Mouse (Mus musculus) heart, embryonic 15.5 days (tissue): ENCODE results near the gene Fam107a. TPM values are rescaled to one million over a fixed set of nuclear protein-coding genes. Genes with fewer than 3 reads are reported as not detected.

Experiments
- ATAC-seq: fragments of 200-750 bp; cut with Nextera tagmentation; replicated peaks from 2 replicates; pipeline ENCODE4 v1.8.0; 2017; ENCODE audit warnings: low read depth, moderate TSS enrichment; ENCODE audit not compliant: insufficient number of reproducible peaks, insufficient read depth, low FRiP score
- H3K27ac ChIP-seq: fragments of 300-500 bp; sonication (generic); 2 replicates; pipeline ENCODE4 v1.5.1; 2015; ENCODE audit warnings: mild to moderate bottlenecking, inconsistent platforms
- H3K27me3 ChIP-seq: fragments of 300-500 bp; sonication (generic); 2 replicates; pipeline ENCODE4 v1.6.1; 2015; ENCODE audit warnings: inconsistent platforms
- H3K36me3 ChIP-seq: fragments of 300-500 bp; sonication (generic); 2 replicates; pipeline ENCODE4 v1.6.1; 2015; ENCODE audit warnings: mild to moderate bottlenecking, inconsistent platforms
- H3K4me1 ChIP-seq: fragments of 300-500 bp; sonication (generic); replicated peaks from 2 replicates; pipeline ENCODE4 v1.6.1; 2015; ENCODE audit warnings: inconsistent platforms
- H3K4me2 ChIP-seq: fragments of 300-500 bp; sonication (generic); 2 replicates; pipeline ENCODE4 v1.6.1; 2015; ENCODE audit warnings: inconsistent platforms, mild to moderate bottlenecking, moderate library complexity
- H3K4me3 ChIP-seq: fragments of 300-500 bp; sonication (generic); 2 replicates; pipeline ENCODE4 v1.5.1; 2015; ENCODE audit warnings: mild to moderate bottlenecking, inconsistent platforms
- H3K9ac ChIP-seq: fragments of 300-500 bp; sonication (generic); 2 replicates; pipeline ENCODE4 v1.6.1; 2015; ENCODE audit warnings: mild to moderate bottlenecking, inconsistent platforms
- H3K9me3 ChIP-seq: fragments of 300-500 bp; sonication (generic); replicated peaks from 2 replicates; pipeline ENCODE4 v1.6.1; 2016; ENCODE audit warnings: inconsistent platforms
- WGBS: fragments of 180-500 bp; shearing (Covaris S2); methylation state at CpG from one replicate; pipeline ENCODE4 v1.1.7; 2015; ENCODE audit warnings: mixed read lengths; 5-methylcytosine and 5-hydroxymethylcytosine counted together
- polyA plus RNA-seq: library from polyadenylated mRNA; unstranded; fragments of >200 nt; fragmentation: Nextera tagmentation; extraction: Ambion mirVana; gene quantifications from 2 replicates; pipeline ENCODE4 v1.2.1, GENCODE M21; 2015

Fam107a gene
- polyA plus RNA-seq, 1 experiment from 2014 or later, result 0.44 TPM

DNA sequence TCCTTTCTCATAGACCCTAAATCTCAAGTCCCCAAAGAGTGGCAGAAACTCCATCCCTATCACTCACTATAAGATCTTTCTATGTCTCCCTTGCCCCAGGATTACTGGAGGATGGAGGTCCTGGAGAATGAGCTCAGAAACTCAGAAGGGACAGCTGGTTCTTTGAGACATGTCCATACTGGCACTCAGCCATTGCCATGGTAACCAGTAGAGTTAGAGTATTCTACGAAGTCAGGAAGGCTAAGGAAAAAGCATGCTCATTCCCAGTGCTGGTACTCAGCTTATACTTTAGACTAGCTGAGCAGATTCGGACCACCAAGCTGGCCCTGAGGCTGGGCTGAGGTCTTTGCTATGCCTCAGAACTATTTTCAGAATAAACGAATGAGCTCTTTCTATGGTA lies 16.7 kb upstream of the Fam107a start:
- ATAC-seq, result no peak
- Histone ChIP-seq H3K4me1 (0 out of 2 replicates have a peak, but pooled peaks cover 4% of the 10 kb centered on the region), H3K4me2 (no peak overlapping the region), H3K27ac (no peak overlapping the region), H3K9me3 (no peaks in the 10 kb centered on the region), H3K9ac (no peak overlapping the region), H3K36me3 (no peaks in the 10 kb centered on the region), H3K27me3 (no peaks in the 10 kb centered on the region), H3K4me3 (no peak overlapping the region)
- WGBS, result 76% methylated on average over 3 of the region's 3 CpGs

DNA sequence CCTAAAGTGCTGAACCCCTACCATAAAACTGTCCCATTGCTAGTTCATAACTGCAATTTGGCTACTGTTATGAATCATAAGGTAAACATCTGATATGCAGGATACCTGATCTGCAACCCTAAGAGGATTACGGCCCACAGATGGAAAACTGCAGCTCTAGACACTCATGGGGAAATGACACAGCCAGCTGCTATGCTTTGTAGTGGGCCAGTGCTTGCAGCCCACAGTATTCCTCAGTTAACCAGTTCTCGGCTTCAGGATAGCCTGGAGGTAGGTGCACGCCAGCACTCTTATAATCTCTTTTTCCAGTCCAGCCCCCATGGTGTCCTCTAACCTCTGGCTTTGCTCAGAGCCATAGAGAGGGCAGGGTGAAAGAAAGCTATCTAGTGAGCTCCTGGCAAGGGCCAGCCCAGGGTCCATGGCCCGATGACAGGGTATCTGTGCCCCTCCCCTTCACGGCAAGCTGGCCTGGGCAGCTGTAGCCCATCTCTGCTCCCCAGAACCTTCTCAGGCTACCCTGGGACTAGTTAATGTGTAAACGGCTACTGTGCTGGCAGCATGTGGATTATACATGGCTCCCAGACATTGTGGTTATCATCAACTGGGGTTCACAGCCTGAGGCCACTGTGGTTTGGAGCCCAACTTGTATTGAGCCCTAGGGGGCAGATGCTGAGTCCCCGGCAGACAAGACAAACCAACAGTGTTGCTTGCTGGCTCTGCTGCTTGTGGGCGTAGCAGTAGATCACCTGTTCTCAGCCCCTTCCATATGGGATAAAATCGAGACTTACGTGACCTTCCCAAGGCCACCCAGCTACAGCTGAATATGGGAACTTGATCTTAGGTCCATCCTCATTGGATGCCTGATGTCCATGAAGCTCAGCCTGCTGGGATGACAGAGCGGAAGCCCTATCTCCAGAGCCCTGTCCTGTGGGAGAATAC lies 14.8 kb upstream of the Fam107a start:
- no peaks in the 10 kb centered on the region for H3K36me3 ChIP-seq
- no peak overlapping the region for H3K27ac ChIP-seq
- no peak for ATAC-seq
- H3K27me3 ChIP-seq, result no peaks in the 10 kb centered on the region
- peaks cover 9% of the 10 kb centered on the region for H3K4me1 ChIP-seq
- no peak overlapping the region for H3K4me2 ChIP-seq
- WGBS, result 79% methylated on average over 11 of the region's 11 CpGs
- no peak overlapping the region for H3K4me3 ChIP-seq
- no peaks in the 10 kb centered on the region for H3K9me3 ChIP-seq
- H3K9ac ChIP-seq, result no peak overlapping the region

DNA sequence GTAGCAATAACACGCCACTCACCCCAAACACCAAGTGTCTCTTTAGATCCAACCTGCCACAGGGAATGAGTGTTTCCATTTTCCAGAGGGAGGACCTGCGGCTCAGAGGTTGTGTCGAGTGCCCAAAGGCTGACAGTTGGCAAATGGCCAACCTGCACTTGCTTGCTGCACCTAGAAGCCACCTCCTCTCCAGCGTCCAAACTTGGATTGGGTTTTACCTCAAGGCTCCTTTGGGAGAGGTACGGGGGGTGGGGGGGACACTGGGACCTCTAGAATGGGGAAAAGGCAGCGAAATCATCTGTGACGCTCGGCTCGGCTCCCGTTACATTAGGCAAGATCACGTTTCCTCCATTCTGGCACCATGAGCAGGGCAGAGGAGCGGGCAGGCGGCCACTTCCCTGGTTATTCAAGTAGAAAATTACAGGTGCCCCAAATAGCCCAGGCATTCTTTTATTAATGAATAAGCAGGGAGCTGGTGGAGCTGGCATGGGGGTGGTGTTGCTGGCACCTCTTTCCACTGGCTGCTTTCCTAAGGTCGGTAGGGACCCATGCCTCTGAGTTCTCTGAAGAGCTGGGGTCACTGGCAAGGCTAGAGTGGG lies 13.6 kb upstream of the Fam107a start:
- H3K9me3 ChIP-seq, result no peaks in the 10 kb centered on the region
- no peak overlapping the region for H3K27ac ChIP-seq
- no peaks in the 10 kb centered on the region for H3K36me3 ChIP-seq
- H3K4me1 ChIP-seq, result peaks cover 17% of the 10 kb centered on the region
- no peak overlapping the region for H3K4me3 ChIP-seq
- H3K4me2 ChIP-seq, result no peak overlapping the region
- ATAC-seq, result no peak
- H3K27me3 ChIP-seq, result no peaks in the 10 kb centered on the region
- WGBS, result 66% methylated on average over 14 of the region's 14 CpGs
- no peak overlapping the region for H3K9ac ChIP-seq

DNA sequence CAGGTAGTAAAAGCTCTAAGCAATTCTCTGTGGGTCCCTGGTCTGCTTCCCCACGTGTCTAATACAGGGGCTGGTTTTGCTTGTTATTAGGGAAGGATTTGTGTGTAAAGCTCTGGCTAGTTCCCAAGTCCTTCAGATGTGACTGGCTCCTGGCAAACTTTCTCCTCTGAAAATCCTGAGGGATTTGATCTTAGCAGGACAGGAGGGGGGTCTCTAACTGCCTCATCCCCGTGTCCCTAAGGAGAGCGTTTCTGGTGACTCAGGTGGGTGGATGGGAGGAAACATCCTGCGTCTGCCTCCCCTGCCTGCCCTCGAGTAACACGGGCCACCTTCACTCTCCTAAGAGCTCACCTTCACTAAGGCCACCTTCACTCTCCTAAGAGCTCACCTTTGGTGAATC lies 12.6 kb upstream of the Fam107a start:
- Histone ChIP-seq H3K27me3 (no peaks in the 10 kb centered on the region), H3K36me3 (no peaks in the 10 kb centered on the region), H3K9me3 (no peaks in the 10 kb centered on the region), H3K4me2 (no peak overlapping the region), H3K4me1 (peaks cover 15% of the 10 kb centered on the region), H3K27ac (no peak overlapping the region), H3K4me3 (no peak overlapping the region), H3K9ac (no peak overlapping the region)
- 63% methylated on average over 6 of the region's 6 CpGs for WGBS
- no peak for ATAC-seq

DNA sequence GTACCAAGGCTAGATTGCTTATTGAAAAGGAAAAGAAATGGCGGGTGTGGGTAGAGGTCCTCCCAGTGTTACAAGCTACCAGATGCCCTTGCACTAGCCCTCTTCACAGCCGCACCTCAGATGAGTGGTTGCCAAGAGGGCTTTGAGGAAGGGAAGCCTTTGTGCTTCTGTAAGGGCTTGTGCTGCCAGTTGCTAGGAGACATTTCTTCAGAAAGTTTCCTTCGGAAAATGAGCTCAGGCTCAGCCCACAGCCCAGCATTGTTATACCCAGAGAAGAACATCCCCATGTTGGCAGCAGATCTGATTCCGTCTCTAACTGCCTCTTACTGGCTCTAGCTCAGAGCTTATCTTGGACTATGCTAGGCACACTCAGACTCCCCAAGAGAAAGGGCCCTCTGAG lies 11.7 kb upstream of the Fam107a start:
- no peak overlapping the region for H3K9ac ChIP-seq
- no peak overlapping the region for H3K4me2 ChIP-seq
- no peaks in the 10 kb centered on the region for H3K9me3 ChIP-seq
- no peak overlapping the region for H3K27ac ChIP-seq
- no peak overlapping the region for H3K4me3 ChIP-seq
- peaks cover 15% of the 10 kb centered on the region for H3K4me1 ChIP-seq
- 64% methylated on average over 4 of the region's 4 CpGs for WGBS
- ATAC-seq, result no peak
- H3K27me3 ChIP-seq, result 0 out of 2 replicates have a peak, but pooled peaks cover 2% of the 10 kb centered on the region
- H3K36me3 ChIP-seq, result no peaks in the 10 kb centered on the region

DNA sequence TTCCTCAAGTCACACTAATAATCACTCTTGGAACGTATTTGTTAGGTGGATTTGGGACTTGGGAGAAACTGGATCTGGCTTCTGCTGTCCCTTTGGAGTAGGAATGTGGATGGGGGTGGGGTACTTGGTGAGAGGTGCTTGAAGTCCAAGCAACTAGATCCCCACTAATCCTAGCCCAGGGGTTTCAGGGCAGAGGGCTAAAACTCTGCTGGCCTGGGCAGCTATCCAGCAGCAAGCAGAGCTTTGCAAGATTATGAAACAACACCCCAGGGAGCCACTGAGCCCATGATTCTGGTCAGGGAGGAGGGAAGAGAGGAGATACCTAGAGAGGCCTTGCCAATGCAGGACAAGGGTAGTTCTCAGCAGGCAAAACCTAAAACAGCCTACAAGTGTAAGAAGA lies 9.5 kb upstream of the Fam107a start:
- Histone ChIP-seq H3K9ac (no peak overlapping the region), H3K4me3 (no peak overlapping the region), H3K27me3 (0 out of 2 replicates have a peak, but pooled peaks cover 6% of the 10 kb centered on the region), H3K27ac (peak overlapping the region; percentile 38; the same call in 1 of the 2 replicates), H3K9me3 (no peaks in the 10 kb centered on the region), H3K4me2 (no peak overlapping the region), H3K36me3 (no peaks in the 10 kb centered on the region), H3K4me1 (peaks cover 15% of the 10 kb centered on the region)
- ATAC-seq, result no peak
- 29% methylated on average over 1 of the region's 1 CpGs for WGBS

DNA sequence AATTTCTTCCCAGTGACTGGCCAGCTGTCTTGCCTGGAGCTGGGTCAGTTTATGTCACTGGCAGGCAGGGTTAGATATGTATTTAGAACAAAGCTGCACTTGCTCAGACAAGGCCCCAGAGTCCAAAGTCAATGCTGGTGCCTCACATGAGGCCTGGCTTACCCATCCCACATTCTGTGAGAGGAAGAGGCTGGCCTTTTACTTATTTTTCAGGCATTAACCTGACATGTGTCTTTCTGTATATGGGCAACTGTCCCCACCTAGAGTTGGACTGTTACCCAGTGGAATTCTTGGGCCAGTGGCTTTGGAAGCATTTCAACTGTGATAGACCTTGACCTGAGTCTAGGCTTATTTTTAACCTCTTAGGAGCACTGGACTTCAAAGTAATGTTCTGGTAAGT lies 9.1 kb upstream of the Fam107a start:
- H3K36me3 ChIP-seq, result no peaks in the 10 kb centered on the region
- ATAC-seq, result no peak
- H3K27ac ChIP-seq, result peak overlapping the region; percentile 38; the same call in 1 of the 2 replicates
- no peak overlapping the region for H3K4me2 ChIP-seq
- H3K4me1 ChIP-seq, result peaks cover 15% of the 10 kb centered on the region
- no peaks in the 10 kb centered on the region for H3K9me3 ChIP-seq
- H3K9ac ChIP-seq, result no peak overlapping the region
- no peak overlapping the region for H3K4me3 ChIP-seq
- H3K27me3 ChIP-seq, result 0 out of 2 replicates have a peak, but pooled peaks cover 6% of the 10 kb centered on the region

DNA sequence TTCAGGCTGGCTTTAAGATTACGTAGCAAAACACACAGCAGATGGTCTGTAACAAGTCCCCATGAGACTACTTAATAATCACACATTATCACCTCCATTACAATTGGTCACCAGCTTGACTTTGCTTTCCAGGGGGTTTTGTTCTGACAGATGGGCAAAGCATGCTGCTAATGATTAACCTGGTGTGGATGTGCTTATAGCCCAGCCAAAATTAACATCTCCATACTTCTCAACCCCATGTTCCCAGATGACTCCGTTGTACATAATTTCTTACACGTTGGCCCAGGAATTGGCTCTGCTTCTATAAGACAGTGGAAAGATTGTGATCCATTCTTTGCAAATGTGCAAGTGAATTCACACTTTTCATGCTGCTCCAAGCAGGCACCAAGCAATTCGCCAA lies 7.9 kb upstream of the Fam107a start:
- WGBS, result 69% methylated on average over 4 of the region's 4 CpGs
- peaks cover 13% of the 10 kb centered on the region for H3K4me1 ChIP-seq
- no peak overlapping the region for H3K9ac ChIP-seq
- no peak overlapping the region for H3K27ac ChIP-seq
- no peak overlapping the region for H3K4me3 ChIP-seq
- no peaks in the 10 kb centered on the region for H3K36me3 ChIP-seq
- H3K4me2 ChIP-seq, result no peak overlapping the region
- 0 out of 2 replicates have a peak, but pooled peaks cover 6% of the 10 kb centered on the region for H3K27me3 ChIP-seq
- ATAC-seq, result no peak
- no peaks in the 10 kb centered on the region for H3K9me3 ChIP-seq

DNA sequence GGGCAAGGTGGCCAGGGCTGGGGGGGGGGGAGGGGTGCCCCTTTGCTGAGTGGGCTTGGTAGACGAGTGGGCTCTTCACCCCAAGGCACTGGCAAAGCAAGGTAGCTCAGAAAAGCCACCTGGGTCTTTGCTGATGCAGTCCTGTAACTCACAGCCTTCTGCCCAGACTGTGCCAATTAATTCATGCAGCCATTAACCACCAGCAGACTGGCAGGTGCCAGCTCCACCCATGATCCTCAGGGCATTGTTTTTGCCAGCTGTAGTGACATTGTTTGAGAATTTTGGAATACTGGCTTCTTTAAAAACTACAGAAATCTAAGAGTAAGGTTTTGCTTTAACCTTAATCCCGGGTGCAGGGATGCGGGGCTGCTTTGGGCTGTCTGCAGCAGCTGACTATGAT lies 2.7 kb upstream of the Fam107a start:
- Histone ChIP-seq H3K9ac (no peak overlapping the region), H3K9me3 (no peaks in the 10 kb centered on the region), H3K4me1 (peaks cover 16% of the 10 kb centered on the region), H3K27ac (no peak overlapping the region), H3K36me3 (no peaks in the 10 kb centered on the region), H3K27me3 (peaks cover 38% of the 10 kb centered on the region), H3K4me2 (no peak overlapping the region), H3K4me3 (no peak overlapping the region)
- WGBS, result 69% methylated on average over 3 of the region's 3 CpGs
- no peak for ATAC-seq

DNA sequence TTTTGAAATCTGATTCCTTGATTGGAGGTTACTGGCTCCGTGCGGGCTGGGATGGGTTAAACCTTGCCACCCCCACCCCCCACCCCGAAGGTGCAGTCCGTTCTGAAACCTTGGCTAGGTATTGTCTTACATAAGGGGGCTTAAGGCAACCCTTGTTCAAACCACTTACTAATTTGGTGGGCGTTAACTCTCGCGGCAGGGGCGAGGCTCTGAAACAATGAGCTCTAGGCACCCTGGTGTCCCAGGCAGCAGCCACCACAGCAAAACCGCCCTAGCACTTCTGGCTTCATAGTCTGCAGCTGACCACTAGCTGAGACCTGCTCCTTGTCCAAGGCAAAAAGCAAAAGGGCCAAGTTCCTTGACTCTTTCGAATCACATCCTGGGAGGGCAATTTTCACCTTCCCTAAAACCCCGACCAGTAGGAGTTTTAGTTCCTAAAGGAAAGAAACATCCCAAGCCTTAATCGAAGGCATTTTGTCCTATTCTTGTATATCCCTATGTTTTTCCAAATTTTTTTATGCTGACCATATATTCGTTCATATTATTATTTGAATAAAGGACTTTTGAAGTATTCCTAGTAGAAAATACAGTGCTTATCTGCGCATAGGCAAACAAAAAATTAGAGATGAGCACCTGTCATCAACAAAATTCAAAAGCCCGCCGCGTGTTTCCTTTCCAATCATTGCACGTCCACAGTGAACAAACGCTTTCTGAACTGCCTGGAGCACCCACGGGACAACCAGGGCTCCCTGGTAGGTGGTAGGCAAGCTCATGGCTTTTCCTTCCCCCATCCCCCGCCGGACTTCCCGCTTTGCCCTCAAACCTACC lies 1.2 kb downstream of the Fam107a start:
- Histone ChIP-seq H3K4me3 (peak overlapping the region; percentile 41), H3K4me2 (peak overlapping the region; percentile 68), H3K27ac (no peak overlapping the region), H3K9me3 (no peaks in the 10 kb centered on the region), H3K36me3 (no peaks in the 10 kb centered on the region), H3K27me3 (peaks cover 37% of the 10 kb centered on the region), H3K4me1 (peaks cover 16% of the 10 kb centered on the region), H3K9ac (0 out of 2 replicates have a peak overlapping the region, but pooled peaks have one; percentile 16)
- WGBS, result 4% methylated on average over 23 of the region's 23 CpGs
- no peak for ATAC-seq

DNA sequence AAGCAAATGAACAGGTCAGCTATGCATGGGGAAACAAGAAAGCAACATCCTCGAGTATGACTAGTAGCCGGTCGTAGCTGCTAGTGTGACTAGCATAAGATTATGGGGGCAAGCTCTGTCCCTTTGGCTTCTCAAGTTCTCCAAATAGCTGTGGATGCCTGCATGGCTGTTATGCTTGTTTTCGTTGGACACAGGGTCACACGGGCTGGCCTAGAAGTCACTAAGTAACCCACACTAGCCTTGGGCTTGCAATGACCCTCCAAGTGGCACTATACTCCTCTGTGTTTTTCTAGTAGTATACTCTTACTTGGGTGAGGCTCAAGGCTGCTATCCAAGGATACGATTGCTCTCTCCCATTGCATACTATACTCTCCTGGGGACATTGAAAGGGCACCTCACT lies 2.7 kb downstream of the Fam107a start:
- 79% methylated on average over 6 of the region's 6 CpGs for WGBS
- no peak overlapping the region for H3K27ac ChIP-seq
- no peak overlapping the region for H3K4me2 ChIP-seq
- H3K4me1 ChIP-seq, result peaks cover 16% of the 10 kb centered on the region
- no peaks in the 10 kb centered on the region for H3K9me3 ChIP-seq
- ATAC-seq, result no peak
- no peaks in the 10 kb centered on the region for H3K36me3 ChIP-seq
- H3K27me3 ChIP-seq, result peaks cover 37% of the 10 kb centered on the region
- H3K9ac ChIP-seq, result no peak overlapping the region
- no peak overlapping the region for H3K4me3 ChIP-seq
